11 mouse cellular contexts compared by ENCODE assay signal in the genomic region with DNA sequence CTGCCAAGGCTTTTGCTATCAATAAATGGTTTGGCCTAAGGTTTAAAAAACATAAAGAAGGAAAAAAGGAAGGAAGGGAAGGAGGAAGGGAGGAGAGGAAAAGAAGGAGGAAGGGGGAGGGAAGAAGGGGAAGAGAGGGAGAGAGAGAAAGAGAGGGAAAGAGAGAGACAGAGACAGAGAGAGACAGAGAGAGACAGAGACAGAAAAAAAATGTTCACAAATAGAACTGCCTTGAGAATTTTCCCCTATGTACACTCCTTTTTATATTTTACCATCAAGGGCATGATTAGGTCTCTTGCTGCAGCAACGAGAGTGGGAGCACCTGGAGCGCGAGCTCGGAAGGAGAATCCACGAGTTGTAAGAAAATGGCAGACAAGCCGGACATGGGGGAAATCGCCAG. TPM values are rescaled to one million over a fixed set of nuclear protein-coding genes. Genes with fewer than 3 reads are reported as not detected.
A peak's percentile ranks its signal among the peaks of the same experiment; 100 is the strongest.
DNase-seq lines count a peak whose midpoint lies in the region; ATAC-seq and TF ChIP-seq lines count a peak whose summit lies in the region.
"Had no signal": no experiment of that assay in that cellular context is flagged by ENCODE, and none has a peak within 500 bp of the region (broad histone marks: within the 10 kb centered on the region; RNA-seq: fewer than 3 reads in every experiment).

TSS of gene Gm9844 (plus strand) at position 301 of the 400 bp plus-strand sequence.

- H3K27ac ChIP-seq in heart, embryonic 13.5 days (replicated peaks) = no peak within 1 kb of the TSS
- H3K27ac ChIP-seq in forebrain, embryonic 14.5 days (ENCODE audit: low read depth, low read length) = no peak within 1 kb of the TSS
- peak within 1 kb of the TSS; percentile 38; the same call in 1 of the 2 replicates for H3K27ac ChIP-seq in liver, embryonic 15.5 days (replicated peaks)

- no peaks in the 10 kb centered on the region for H3K79me2 ChIP-seq in C2C12 (ENCODE audit: control insufficient read depth, insufficient read depth)

- no peaks in the 10 kb centered on the region for H3K9me3 ChIP-seq in heart, embryonic 13.5 days
- no peaks in the 10 kb centered on the region for H3K9me3 ChIP-seq in forebrain, embryonic 14.5 days (replicated peaks; ENCODE audit: control insufficient read depth, low read length)
- H3K9me3 ChIP-seq in liver, embryonic 15.5 days (replicated peaks) = no peaks in the 10 kb centered on the region

- TF ChIP-seq CTCF in C2C12 (IDR thresholded peaks at IDR 0.05; ENCODE audit: control insufficient read depth, insufficient read depth, insufficient read length) = no peak

- 76% methylated on average over 7 of the region's 7 CpGs for WGBS in heart, embryonic 13.5 days
- 89% methylated on average over 7 of the region's 7 CpGs for WGBS in forebrain, embryonic 14.5 days
- WGBS in liver, embryonic 15.5 days (ENCODE audit: insufficient replicate concordance) = 72% methylated on average over 7 of the region's 7 CpGs

- H3K9ac ChIP-seq in heart, embryonic 13.5 days = no peak within 1 kb of the TSS
- no peak within 1 kb of the TSS for H3K9ac ChIP-seq in forebrain, embryonic 14.5 days (ENCODE audit: low read length)
- 0 out of 2 replicates have a peak within 1 kb of the TSS, but pooled peaks have one; percentile 2 for H3K9ac ChIP-seq in liver, embryonic 15.5 days

- no peak within 1 kb of the TSS for H3K4me3 ChIP-seq in heart, embryonic 13.5 days
- H3K4me3 ChIP-seq in C2C12 (ENCODE audit: insufficient read depth, poor library complexity, severe bottlenecking) = no peak within 1 kb of the TSS
- H3K4me3 ChIP-seq in forebrain, embryonic 14.5 days (ENCODE audit: low read depth, low read length) = no peak within 1 kb of the TSS
- H3K4me3 ChIP-seq in liver, embryonic 15.5 days (replicated peaks) = no peak within 1 kb of the TSS

- ATAC-seq in heart, embryonic 13.5 days (ENCODE audit: extremely low read depth, insufficient number of reproducible peaks, low FRiP score, low TSS enrichment) = no peak
- ATAC-seq in forebrain, embryonic 14.5 days = no peak
- ATAC-seq in liver, embryonic 15.5 days (ENCODE audit: insufficient read depth) = no peak

- no peaks in the 10 kb centered on the region for H3K4me1 ChIP-seq in heart, embryonic 13.5 days
- no peaks in the 10 kb centered on the region for H3K4me1 ChIP-seq in forebrain, embryonic 14.5 days (ENCODE audit: control insufficient read depth, insufficient read depth, low read length)
- peaks cover 64% of the 10 kb centered on the region for H3K4me1 ChIP-seq in liver, embryonic 15.5 days (replicated peaks)

- H3K4me2 ChIP-seq in heart, embryonic 13.5 days = no peak within 1 kb of the TSS
- H3K4me2 ChIP-seq in forebrain, embryonic 14.5 days (ENCODE audit: low read length) = no peak within 1 kb of the TSS
- H3K4me2 ChIP-seq in liver, embryonic 15.5 days = no peak within 1 kb of the TSS

- no peaks in the 10 kb centered on the region for H3K36me3 ChIP-seq in heart, embryonic 13.5 days
- no peaks in the 10 kb centered on the region for H3K36me3 ChIP-seq in C2C12 (ENCODE audit: control insufficient read depth, insufficient read depth)
- H3K36me3 ChIP-seq in forebrain, embryonic 14.5 days (ENCODE audit: control insufficient read depth, insufficient read depth, low read length) = no peaks in the 10 kb centered on the region
- H3K36me3 ChIP-seq in liver, embryonic 15.5 days (replicated peaks) = no peaks in the 10 kb centered on the region

- H3K27me3 ChIP-seq in heart, embryonic 13.5 days (replicated peaks) = peaks cover 20% of the 10 kb centered on the region
- H3K27me3 ChIP-seq in C2C12 (ENCODE audit: control insufficient read depth, insufficient read depth, insufficient read length) = no peaks in the 10 kb centered on the region
- no peaks in the 10 kb centered on the region for H3K27me3 ChIP-seq in forebrain, embryonic 14.5 days (replicated peaks; ENCODE audit: control insufficient read depth, insufficient read depth, low read length)
- peaks cover 20% of the 10 kb centered on the region for H3K27me3 ChIP-seq in liver, embryonic 15.5 days

- no peak for DNase-seq in heart, postnatal 4 days
- no peak for DNase-seq in forebrain, embryonic 14.5 days (ENCODE audit: low spot score)
- no peak for DNase-seq in right cerebral cortex, adult 2 months (ENCODE audit: low spot score in 2 of 2)
- no peak for DNase-seq in kidney, postnatal 25 days
- DNase-seq in adrenal gland, adult 18-20 months (ENCODE audit: low spot score in 2 of 2) = no peak
- DNase-seq: cerebellum, postnatal 14 days; layer of hippocampus, postnatal 36 days had no signal

- H3K79me3 ChIP-seq in C2C12 (ENCODE audit: low read depth) = no peaks in the 10 kb centered on the region

- no peak within 1 kb of the TSS for H3ac ChIP-seq in C2C12 (ENCODE audit: control insufficient read depth, insufficient read length, low read depth)

TF ChIP-seq in C2C12, 6 proteins besides CTCF, POLR2A, EP300 and RAD21:
- TF ChIP-seq USF1 (IDR thresholded peaks at IDR 0.05; ENCODE audit: low read depth) = no peak
- TF ChIP-seq FOSL1 (IDR thresholded peaks at IDR 0.05; ENCODE audit: insufficient read depth, low read length, poor library complexity, severe bottlenecking) = no peak
- no peak for TF ChIP-seq MYOD1 (IDR thresholded peaks at IDR 0.05; ENCODE audit: control insufficient read depth, insufficient read length, low read depth)
- TF ChIP-seq CEBPB (IDR thresholded peaks at IDR 0.05; ENCODE audit: low read depth) = no peak
- no peak for TF ChIP-seq MAX (IDR thresholded peaks at IDR 0.05)
- no peak for TF ChIP-seq MYOG (IDR thresholded peaks at IDR 0.05; ENCODE audit: control insufficient read depth, extremely low read depth, insufficient read length)

RNA-seq across cellular contexts. Expression of gene Gm9844, which starts in this region (rescaled TPM):
- polyA plus RNA-seq in heart, embryonic 13.5 days (2015; fragmentation: Nextera tagmentation; extraction: Ambion mirVana) = 10.6 and 11.8 TPM in 2 replicates
- total RNA-seq in heart, postnatal 4 days (2021) = 1 to 10 TPM in 1 of 2 experiments, not detected in 1; 2.5 TPM
- 25.5 TPM for polyA plus RNA-seq in C2C12 (2012; fragmentation: generic; extraction: Trizol)
- polyA plus RNA-seq in forebrain, embryonic 14.5 days (2014; fragmentation: Nextera tagmentation; extraction: Ambion mirVana) = 36.6 and 42.2 TPM in 2 replicates
- polyA plus RNA-seq in liver, embryonic 15.5 days (2015; fragmentation: Nextera tagmentation; extraction: Ambion mirVana) = 1.6 and 1.9 TPM in 2 replicates
- not detected for total RNA-seq in adrenal gland, adult 18-20 months (2021)
- total RNA-seq: gastrocnemius, adult 8-10 months; layer of hippocampus, postnatal 36 days had no signal
